Mouse (Mus musculus) forebrain, embryonic 11.5 days (tissue): Measurements from ENCODE around the gene Suco. TPM values are rescaled to one million over a fixed set of nuclear protein-coding genes. Genes with fewer than 3 reads are reported as not detected.
A peak's percentile ranks its signal among the peaks of the same experiment; 100 is the strongest.

Experiments
- ATAC-seq: fragments of 200-750 bp; cut with Nextera tagmentation; replicated peaks from 2 replicates; pipeline ENCODE4 v1.8.0; 2017; ENCODE audit warnings: moderate TSS enrichment; ENCODE audit not compliant: low FRiP score
- DNase-seq: peaks from one replicate; pipeline ENCODE4 v3.0.0-alpha.2; 2017; ENCODE audit warnings: low spot score
- H3K27ac ChIP-seq: fragments of 300-500 bp; sonication (generic); 2 replicates; pipeline ENCODE4 v1.5.1; 2014; ENCODE audit warnings: low read depth, low read length
- H3K27me3 ChIP-seq: fragments of 300-500 bp; sonication (generic); 2 replicates; pipeline ENCODE4 v1.6.1; 2014; ENCODE audit warnings: mild to moderate bottlenecking, low read length, mixed read lengths; ENCODE audit not compliant: control insufficient read depth, insufficient read depth
- H3K36me3 ChIP-seq: fragments of 300-500 bp; sonication (generic); 2 replicates; pipeline ENCODE4 v1.6.1; 2014; ENCODE audit warnings: mild to moderate bottlenecking, low read length, moderate library complexity, mixed read lengths; ENCODE audit not compliant: control insufficient read depth, insufficient read depth
- H3K4me1 ChIP-seq: fragments of 300-500 bp; sonication (generic); replicated peaks from 2 replicates; pipeline ENCODE4 v1.6.1; 2014; ENCODE audit warnings: low read length, mixed read lengths; ENCODE audit not compliant: control insufficient read depth, insufficient read depth
- H3K4me2 ChIP-seq: fragments of 300-500 bp; sonication (generic); 2 replicates; pipeline ENCODE4 v1.6.1; 2014; ENCODE audit warnings: low read depth, mild to moderate bottlenecking, low read length, moderate library complexity, mixed read lengths; ENCODE audit not compliant: severe bottlenecking
- H3K4me3 ChIP-seq: fragments of 300-500 bp; sonication (generic); 2 replicates; pipeline ENCODE4 v1.5.1; 2014; ENCODE audit warnings: low read depth, low read length
- H3K9ac ChIP-seq: fragments of 300-500 bp; sonication (generic); 2 replicates; pipeline ENCODE4 v1.6.1; 2014; ENCODE audit warnings: low read length
- H3K9me3 ChIP-seq: fragments of 300-500 bp; sonication (generic); 2 replicates; pipeline ENCODE4 v1.6.1; 2016; ENCODE audit warnings: low read length, mixed read lengths; ENCODE audit not compliant: control insufficient read depth
- WGBS: fragments of 180-500 bp; shearing (Covaris S2); extraction: QIAGEN DNeasy Blood & Tissue Kit; methylation state at CpG from one replicate; pipeline ENCODE4 v1.1.7; 2014; 5-methylcytosine and 5-hydroxymethylcytosine counted together
- polyA plus RNA-seq: library from polyadenylated mRNA; unstranded; fragments of >200 nt; fragmentation: Nextera tagmentation; extraction: Ambion mirVana; gene quantifications from 2 replicates; pipeline ENCODE4 v1.2.1, GENCODE M21; 2014

Gene Suco
- polyA plus RNA-seq, 1 experiment from 2014 or later = 34.0 TPM

DNA sequence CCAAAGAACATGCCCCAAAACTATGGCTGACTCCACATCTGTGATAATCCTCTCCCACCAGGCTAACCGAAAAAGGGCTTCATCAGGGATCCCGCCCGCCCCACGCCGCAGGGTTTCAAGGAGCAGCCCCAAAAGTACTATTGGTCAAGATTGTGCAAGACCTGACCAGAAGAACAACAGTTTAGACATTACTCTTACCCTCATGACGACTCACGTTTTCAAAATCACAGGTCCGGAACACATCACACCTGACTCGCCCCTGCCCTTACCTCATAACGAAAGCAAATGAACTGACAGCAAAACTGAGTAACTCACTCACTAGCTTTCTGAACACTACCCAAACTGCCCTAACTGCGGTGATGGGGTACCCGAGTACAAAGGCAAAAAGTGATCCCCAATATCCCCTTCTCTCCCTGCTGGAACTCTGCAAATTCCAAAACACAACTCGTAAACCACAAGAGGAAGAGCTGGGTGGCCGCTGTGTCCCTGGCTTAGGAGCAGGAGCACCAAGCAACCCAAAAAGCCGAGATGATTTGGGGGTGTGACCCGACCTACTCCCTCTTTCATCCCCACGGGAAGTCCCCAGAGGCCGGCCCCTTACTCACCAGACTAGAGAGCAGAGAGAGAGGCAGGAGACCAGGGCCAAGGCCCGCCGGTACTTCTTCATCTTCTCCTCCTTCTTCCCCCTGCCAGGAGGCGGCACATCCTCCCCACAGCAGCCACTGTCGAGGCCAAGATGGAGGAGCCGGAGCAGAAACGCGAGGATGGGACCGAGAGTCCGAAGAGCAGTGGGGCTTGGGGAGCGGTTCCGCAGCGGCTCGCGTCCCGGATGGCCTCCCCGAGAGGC is 553 bp downstream of the Suco start:
- Histone ChIP-seq H3K9ac (peak overlapping the region; percentile 84), H3K4me3 (peak overlapping the region; percentile 82), H3K36me3 (no peaks in the 10 kb centered on the region), H3K4me1 (peaks cover 3% of the 10 kb centered on the region; the same call in 1 of the 2 replicates), H3K27me3 (no peaks in the 10 kb centered on the region), H3K9me3 (no peaks in the 10 kb centered on the region), H3K27ac (peak overlapping the region; percentile 96), H3K4me2 (peak overlapping the region; percentile 81)
- peak; percentile 53 for ATAC-seq
- peak; percentile 61 for DNase-seq
- WGBS = under 1% methylated on average over 33 of the region's 34 CpGs

- ATAC-seq (no peak), DNase-seq (no peak)
- Histone ChIP-seq H3K4me2 (no peak overlapping the region), H3K27ac (no peak overlapping the region), H3K4me3 (no peak overlapping the region), H3K27me3 (no peaks in the 10 kb centered on the region), H3K36me3 (no peaks in the 10 kb centered on the region), H3K4me1 (no peaks in the 10 kb centered on the region; the same call in 1 of the 2 replicates), H3K9me3 (no peaks in the 10 kb centered on the region), H3K9ac (no peak overlapping the region)
- WGBS = 82% methylated on average over 1 of the region's 1 CpGs
Observed at GRCm38 (mm10) chr1:161869422-161869821, 7.1 kb downstream of the Suco start.

DNA sequence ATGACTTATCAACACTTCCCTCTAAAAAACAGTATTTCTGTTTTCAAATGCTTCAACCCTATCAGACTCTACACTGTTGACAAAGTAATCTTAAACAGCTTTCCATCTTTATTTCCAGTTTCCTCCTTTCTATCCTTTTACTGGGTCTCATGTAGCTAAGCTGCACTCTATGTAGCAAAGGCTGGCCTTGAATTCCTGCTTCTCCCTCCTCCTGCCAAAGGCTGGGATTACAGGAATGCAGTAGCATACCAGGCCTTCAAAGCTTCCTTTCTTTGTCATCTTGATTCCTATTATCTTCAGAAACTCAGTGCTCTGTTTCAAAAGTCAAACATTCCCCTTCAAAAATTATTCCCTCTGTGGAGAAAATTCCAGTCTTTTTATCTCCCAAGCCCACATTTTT is 8.1 kb downstream of the Suco start:
- ATAC-seq (no peak), DNase-seq (no peak)
- Histone ChIP-seq H3K36me3 (no peaks in the 10 kb centered on the region), H3K4me2 (no peak overlapping the region), H3K27ac (no peak overlapping the region), H3K4me3 (no peak overlapping the region), H3K9ac (no peak overlapping the region), H3K27me3 (no peaks in the 10 kb centered on the region), H3K4me1 (no peaks in the 10 kb centered on the region), H3K9me3 (no peaks in the 10 kb centered on the region)

DNA sequence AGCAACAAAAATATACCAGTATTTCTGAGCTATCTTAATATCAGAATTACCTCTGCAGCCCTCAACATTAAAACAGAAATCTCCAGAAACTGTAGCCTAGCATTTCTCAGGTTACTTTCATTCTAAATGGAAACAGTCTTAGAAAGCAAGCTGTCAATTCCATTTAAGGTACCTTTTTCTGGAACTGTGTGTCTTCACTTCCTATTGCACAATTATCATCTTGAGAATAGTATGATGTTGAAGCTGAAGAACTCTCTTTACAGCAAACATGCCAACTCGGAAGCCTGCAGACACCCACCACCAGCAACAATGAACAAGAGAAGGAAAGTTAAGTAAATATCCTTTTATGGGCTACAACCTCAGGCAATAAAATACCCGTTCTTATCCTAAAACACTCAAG is 12.7 kb downstream of the Suco start:
- no peak overlapping the region for H3K4me3 ChIP-seq
- ATAC-seq (no peak), DNase-seq (no peak)
- H3K9me3 ChIP-seq = no peaks in the 10 kb centered on the region
- H3K4me2 ChIP-seq = no peak overlapping the region
- H3K9ac ChIP-seq = no peak overlapping the region
- H3K27me3 ChIP-seq = no peaks in the 10 kb centered on the region
- no peak overlapping the region for H3K27ac ChIP-seq
- 75% methylated on average over 2 of the region's 2 CpGs for WGBS
- H3K4me1 ChIP-seq = no peaks in the 10 kb centered on the region
- no peaks in the 10 kb centered on the region for H3K36me3 ChIP-seq

- no peak for DNase-seq
- H3K4me1 ChIP-seq = no peaks in the 10 kb centered on the region
- WGBS = 88% methylated on average over 2 of the region's 2 CpGs
Observed at GRCm38 (mm10) chr1:161859248-161859647, 17.2 kb downstream of the Suco start.

DNA sequence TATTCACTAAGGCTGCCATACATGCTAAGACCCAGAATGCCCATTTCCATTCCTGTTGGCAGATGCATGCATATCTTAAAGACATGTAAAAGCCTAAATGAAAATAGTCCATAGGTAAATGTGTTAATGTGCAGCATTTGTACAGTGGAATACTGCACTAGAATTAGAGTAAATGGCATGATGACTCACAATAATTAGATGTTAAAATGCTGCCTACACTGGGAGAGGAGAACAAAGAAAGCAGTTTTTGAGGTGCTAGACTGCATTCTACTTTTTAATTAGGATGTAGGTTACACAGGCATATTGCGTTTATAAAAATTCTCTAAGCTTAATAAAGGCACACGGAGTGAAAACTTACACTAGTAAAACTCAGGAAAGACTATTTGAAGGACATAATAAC is 49.8 kb downstream of the Suco start:
- H3K27me3 ChIP-seq = no peaks in the 10 kb centered on the region
- WGBS = 91% methylated on average over 2 of the region's 2 CpGs
- no peaks in the 10 kb centered on the region for H3K9me3 ChIP-seq
- DNase-seq (no peak), ATAC-seq (no peak)
- H3K9ac ChIP-seq = no peak overlapping the region
- H3K4me1 ChIP-seq = no peaks in the 10 kb centered on the region
- peaks cover 2% of the 10 kb centered on the region; the same call in 1 of the 2 replicates for H3K36me3 ChIP-seq
- no peak overlapping the region for H3K27ac ChIP-seq
- no peak overlapping the region for H3K4me3 ChIP-seq
- no peak overlapping the region for H3K4me2 ChIP-seq

More at GRCm38 (mm10) chr1:161859248-161859647, 17.2 kb downstream of the Suco start:
- Histone ChIP-seq H3K4me2 (no peak overlapping the region), H3K27me3 (no peaks in the 10 kb centered on the region), H3K36me3 (no peaks in the 10 kb centered on the region; the same call in 1 of the 2 replicates), H3K9ac (no peak overlapping the region), H3K9me3 (no peaks in the 10 kb centered on the region), H3K27ac (no peak overlapping the region), H3K4me3 (no peak overlapping the region)
- ATAC-seq = no peak

DNA sequence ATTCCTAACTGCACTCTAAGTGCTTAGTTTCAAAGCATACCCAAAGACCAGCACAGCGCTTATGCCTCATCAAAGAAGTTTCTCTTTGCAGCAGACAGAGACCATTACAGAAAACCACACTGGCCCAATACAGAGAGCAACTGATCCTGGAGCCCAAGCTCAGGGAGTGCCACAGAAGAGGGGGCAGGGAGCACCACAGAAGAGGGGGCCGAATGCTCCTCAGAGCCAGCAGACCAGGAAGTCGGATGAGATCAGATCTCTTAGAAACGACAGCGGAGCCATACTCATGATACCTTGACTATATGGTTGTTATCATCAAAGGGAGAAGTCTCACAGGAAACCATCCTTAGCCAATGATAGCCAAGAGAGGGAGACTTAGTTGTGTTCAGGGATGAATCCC is 67.1 kb downstream of the Suco start:
- Histone ChIP-seq H3K4me1 (no peaks in the 10 kb centered on the region), H3K36me3 (no peaks in the 10 kb centered on the region), H3K27ac (no peak overlapping the region), H3K9ac (no peak overlapping the region), H3K4me2 (no peak overlapping the region), H3K4me3 (no peak overlapping the region), H3K27me3 (no peaks in the 10 kb centered on the region), H3K9me3 (no peaks in the 10 kb centered on the region)
- WGBS = 92% methylated on average over 5 of the region's 5 CpGs
- ATAC-seq (no peak), DNase-seq (no peak)

DNA sequence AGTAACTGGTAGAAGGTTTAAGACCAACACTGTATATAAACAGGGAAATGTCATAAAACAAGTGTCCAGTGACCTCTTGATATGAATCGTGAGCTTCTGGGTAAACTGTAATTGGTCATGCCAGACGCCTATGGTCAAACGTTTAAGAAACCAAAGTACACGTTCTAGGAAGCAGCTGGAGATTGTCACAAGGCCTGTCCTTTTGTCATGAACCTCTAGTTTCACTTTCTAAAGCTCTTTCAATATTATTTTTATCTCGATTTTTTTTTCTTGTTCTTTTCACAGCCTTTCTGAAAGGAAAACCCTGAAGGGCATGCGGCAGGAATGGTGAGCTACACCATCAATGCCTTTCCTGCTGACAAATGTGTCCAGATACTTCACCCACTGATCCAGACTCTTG is 67.5 kb downstream of the Suco start:
- no peak for DNase-seq
- Histone ChIP-seq H3K4me2 (no peak overlapping the region), H3K4me3 (no peak overlapping the region), H3K9ac (no peak overlapping the region), H3K4me1 (no peaks in the 10 kb centered on the region), H3K9me3 (no peaks in the 10 kb centered on the region), H3K36me3 (no peaks in the 10 kb centered on the region), H3K27me3 (no peaks in the 10 kb centered on the region), H3K27ac (no peak overlapping the region)
- ATAC-seq = no peak
- WGBS = 83% methylated on average over 6 of the region's 6 CpGs

- Histone ChIP-seq H3K4me1 (no peaks in the 10 kb centered on the region), H3K36me3 (no peaks in the 10 kb centered on the region), H3K27me3 (no peaks in the 10 kb centered on the region), H3K27ac (no peak overlapping the region), H3K4me2 (no peak overlapping the region), H3K4me3 (no peak overlapping the region), H3K9ac (no peak overlapping the region), H3K9me3 (no peaks in the 10 kb centered on the region)
- DNase-seq (no peak), ATAC-seq (no peak)
- WGBS = 92% methylated on average over 8 of the region's 8 CpGs
Observed at GRCm38 (mm10) chr1:161804541-161804971, 71.9 kb downstream of the Suco start.
